Mouse (Mus musculus) MEL (cell line): Measurements from ENCODE around the gene Foxd1. TPM values are rescaled to one million over a fixed set of nuclear protein-coding genes. Genes with fewer than 3 reads are reported as not detected.

Source experiments
- DNase-seq: peaks from one replicate; pipeline ENCODE4 v3.0.0; 2011; ENCODE audit warnings: low read depth, low spot score
- H3K27ac ChIP-seq: 2 replicates; pipeline ENCODE4 v1.5.1; 2012; ENCODE audit warnings: low read depth, mild to moderate bottlenecking, control low read depth, low read length, moderate library complexity; ENCODE audit not compliant: control insufficient read depth
- H3K27me3 ChIP-seq, 2 experiments: fragments of 150-350 bp in 1 of 2; sonication (generic) in 1 of 2; 2 replicates each; pipeline ENCODE4 v1.6.1; 2012; ENCODE audit warnings: low read length in 2 of 2, mild to moderate bottlenecking in 2 of 2, improper control_type of control experiment in 1 of 2, moderate library complexity in 1 of 2; ENCODE audit not compliant: insufficient read depth in 2 of 2, control insufficient read depth in 1 of 2
- H3K36me3 ChIP-seq, 2 experiments: 2 replicates each; pipeline ENCODE4 v1.6.1; 2012 to 2014; ENCODE audit warnings: low read length in 2 of 2, improper control_type of control experiment in 1 of 2, inconsistent platforms in 1 of 2, mild to moderate bottlenecking in 1 of 2; ENCODE audit not compliant: insufficient read depth in 2 of 2, control insufficient read depth in 1 of 2
- H3K4me1 ChIP-seq, 2 experiments: fragments of 150-350 bp in 1 of 2; sonication (generic) in 1 of 2; 2 replicates each; pipeline ENCODE4 v1.6.1; 2012; ENCODE audit warnings: low read length in 2 of 2, improper control_type of control experiment in 1 of 2, mild to moderate bottlenecking in 1 of 2; ENCODE audit not compliant: insufficient read depth in 2 of 2, control insufficient read depth in 1 of 2
- H3K4me3 ChIP-seq, 2 experiments: fragments of 150-350 bp in 1 of 2; sonication (generic) in 1 of 2; 2 replicates each; pipeline ENCODE4 v1.5.1; 2012; ENCODE audit warnings: low read depth in 2 of 2, low read length in 2 of 2, mild to moderate bottlenecking in 2 of 2, moderate library complexity in 2 of 2, control low read depth in 1 of 2, improper control_type of control experiment in 1 of 2; ENCODE audit not compliant: control insufficient read depth in 1 of 2, insufficient read depth in 1 of 2
- H3K79me2 ChIP-seq: 2 replicates; pipeline ENCODE4 v1.6.1; 2012; ENCODE audit warnings: mild to moderate bottlenecking, low read length, moderate library complexity; ENCODE audit not compliant: control insufficient read depth, poor library complexity, insufficient read depth
- H3K9ac ChIP-seq: 2 replicates; pipeline ENCODE4 v1.6.1; 2012; ENCODE audit warnings: low read depth, mild to moderate bottlenecking, control low read depth, low read length, moderate library complexity; ENCODE audit not compliant: control insufficient read depth, poor library complexity, severe bottlenecking
- H3K9me3 ChIP-seq: fragments of 150-350 bp; sonication (generic); replicated peaks from 2 replicates; pipeline ENCODE4 v1.6.1; 2012; ENCODE audit warnings: mild to moderate bottlenecking, low read length, improper control_type of control experiment, moderate library complexity; ENCODE audit not compliant: insufficient read depth
- CHD1 ChIP-seq: IDR thresholded peaks from 2 replicates; pipeline ENCODE4 v1.6.1; 2012; ENCODE audit warnings: low read depth, mild to moderate bottlenecking, inconsistent platforms, low read length, improper control_type of control experiment
- CHD2 ChIP-seq: IDR thresholded peaks from 2 replicates; pipeline ENCODE4 v1.6.1; 2011; ENCODE audit warnings: low read length, improper control_type of control experiment
- CTCF ChIP-seq, 3 experiments: IDR thresholded peaks in 2 of 3; conservative IDR thresholded peaks in 1 of 3; 2 replicates each; pipeline ENCODE4 v1.5.1; 2011 to 2012; ENCODE audit warnings: low read length in 3 of 3, low read depth in 2 of 3, mild to moderate bottlenecking in 2 of 3, improper control_type of control experiment in 1 of 3, inconsistent platforms in 1 of 3, mixed read lengths in 1 of 3, moderate library complexity in 1 of 3; ENCODE audit not compliant: control insufficient read depth in 1 of 3, insufficient read depth in 1 of 3, poor library complexity in 1 of 3, severe bottlenecking in 1 of 3
- ELF1 ChIP-seq: IDR thresholded peaks from 2 replicates; pipeline ENCODE4 v1.6.1; 2014; ENCODE audit warnings: low read depth, mild to moderate bottlenecking, inconsistent platforms, low read length, improper control_type of control experiment, moderate library complexity
- EP300 ChIP-seq, 2 experiments: IDR thresholded peaks; 2 replicates each; pipeline ENCODE4 v1.6.1; 2011; ENCODE audit warnings: improper control_type of control experiment in 2 of 2, low read length in 2 of 2, low read depth in 1 of 2, mild to moderate bottlenecking in 1 of 2
- GABPA ChIP-seq: IDR thresholded peaks from 2 replicates; pipeline ENCODE4 v1.6.1; 2012; ENCODE audit warnings: low read depth, mild to moderate bottlenecking, inconsistent platforms, low read length, improper control_type of control experiment, moderate library complexity
- GATA1 ChIP-seq: IDR thresholded peaks from 2 replicates; pipeline ENCODE4 v1.6.1; 2011; ENCODE audit warnings: low read depth, low read length, improper control_type of control experiment
- HCFC1 ChIP-seq: IDR thresholded peaks from 2 replicates; pipeline ENCODE4 v1.6.1; 2012; ENCODE audit warnings: low read depth, mild to moderate bottlenecking, inconsistent platforms, low read length, improper control_type of control experiment, moderate library complexity
- KAT2A ChIP-seq: conservative IDR thresholded peaks from 2 replicates; pipeline ENCODE4 v1.6.1; 2012; ENCODE audit warnings: low read depth, low read length, improper control_type of control experiment, inconsistent platforms
- MAX ChIP-seq: IDR thresholded peaks from 2 replicates; pipeline ENCODE4 v1.6.1; 2011; ENCODE audit warnings: low read length, improper control_type of control experiment
- MAZ ChIP-seq: IDR thresholded peaks from 2 replicates; pipeline ENCODE4 v1.6.1; 2012; ENCODE audit warnings: low read depth, mild to moderate bottlenecking, inconsistent platforms, low read length, improper control_type of control experiment
- MEF2A ChIP-seq: IDR thresholded peaks from 2 replicates; pipeline ENCODE4 v1.6.1; 2014; ENCODE audit warnings: low read depth, mild to moderate bottlenecking, inconsistent platforms, low read length, improper control_type of control experiment; ENCODE audit not compliant: poor library complexity, insufficient replicate concordance, severe bottlenecking; ENCODE audit errors: extremely low read depth
- NRF1 ChIP-seq: IDR thresholded peaks from 2 replicates; pipeline ENCODE4 v1.6.1; 2014; ENCODE audit warnings: low read depth, mild to moderate bottlenecking, inconsistent platforms, low read length, improper control_type of control experiment, moderate library complexity; ENCODE audit not compliant: poor library complexity, insufficient read depth, severe bottlenecking
- POLR2A ChIP-seq, 2 experiments: IDR thresholded peaks; 2 replicates each; pipeline ENCODE4 v1.6.1; 2011 to 2012; ENCODE audit warnings: low read length in 2 of 2, mild to moderate bottlenecking in 2 of 2, control low read depth in 1 of 2, improper control_type of control experiment in 1 of 2, low read depth in 1 of 2, moderate library complexity in 1 of 2; ENCODE audit not compliant: control insufficient read depth in 1 of 2, insufficient read depth in 1 of 2, poor library complexity in 1 of 2
- POLR2AphosphoS2 ChIP-seq: IDR thresholded peaks from 2 replicates; pipeline ENCODE4 v1.6.1; 2011; ENCODE audit warnings: low read length, improper control_type of control experiment
- RAD21 ChIP-seq: IDR thresholded peaks from 2 replicates; pipeline ENCODE4 v1.6.1; 2011; ENCODE audit warnings: mild to moderate bottlenecking, low read depth, low read length, improper control_type of control experiment
- SMC3 ChIP-seq: IDR thresholded peaks from 2 replicates; pipeline ENCODE4 v1.6.1; 2011; ENCODE audit warnings: low read depth, low read length, improper control_type of control experiment
- TAL1 ChIP-seq: IDR thresholded peaks from 2 replicates; pipeline ENCODE4 v1.6.1; 2012; ENCODE audit warnings: mild to moderate bottlenecking, inconsistent platforms, low read length, moderate library complexity, mixed read lengths
- TBP ChIP-seq: IDR thresholded peaks from 2 replicates; pipeline ENCODE4 v1.8.0; 2011; ENCODE audit warnings: low read depth, low read length, improper control_type of control experiment
- UBTF ChIP-seq: IDR thresholded peaks from 2 replicates; pipeline ENCODE4 v1.6.1; 2012; ENCODE audit warnings: low read depth, mild to moderate bottlenecking, inconsistent platforms, low read length, improper control_type of control experiment, moderate library complexity, borderline replicate concordance; ENCODE audit not compliant: insufficient read depth
- USF1 ChIP-seq: IDR thresholded peaks from 2 replicates; pipeline ENCODE4 v1.6.1; 2014; ENCODE audit warnings: low read depth, mild to moderate bottlenecking, inconsistent platforms, low read length, improper control_type of control experiment, moderate library complexity
- ZC3H11A ChIP-seq: IDR thresholded peaks from 2 replicates; pipeline ENCODE4 v1.6.1; 2012; ENCODE audit warnings: low read depth, mild to moderate bottlenecking, inconsistent platforms, low read length, improper control_type of control experiment
- ZKSCAN1 ChIP-seq: IDR thresholded peaks from 2 replicates; pipeline ENCODE4 v1.6.1; 2012; ENCODE audit warnings: low read depth, mild to moderate bottlenecking, inconsistent platforms, low read length, improper control_type of control experiment, moderate library complexity
- polyA plus RNA-seq, 2 experiments: library from polyadenylated mRNA; stranded (reverse) in 1 of 2; unstranded in 1 of 2; fragments of >175 nt in 1 of 2; fragments of >200 nt in 1 of 2; gene quantifications; 2 replicates each; pipeline versions ENCODE4 v1.2.1 to v1.2.4; 2012; ENCODE audit warnings: low replicate concordance in 2 of 2, low read depth in 1 of 2; ENCODE audit not compliant: insufficient read length in 2 of 2, insufficient read depth in 1 of 2, missing spikeins in 1 of 2
- total RNA-seq: library from RNA; depleted of rRNA; stranded (reverse); fragments of 300-350 nt; gene quantifications from 2 replicates; pipeline ENCODE4 v1.2.3, GENCODE M21; 2012

Foxd1 gene
- total and polyA plus RNA-seq, 3 experiments: not detected

DNA sequence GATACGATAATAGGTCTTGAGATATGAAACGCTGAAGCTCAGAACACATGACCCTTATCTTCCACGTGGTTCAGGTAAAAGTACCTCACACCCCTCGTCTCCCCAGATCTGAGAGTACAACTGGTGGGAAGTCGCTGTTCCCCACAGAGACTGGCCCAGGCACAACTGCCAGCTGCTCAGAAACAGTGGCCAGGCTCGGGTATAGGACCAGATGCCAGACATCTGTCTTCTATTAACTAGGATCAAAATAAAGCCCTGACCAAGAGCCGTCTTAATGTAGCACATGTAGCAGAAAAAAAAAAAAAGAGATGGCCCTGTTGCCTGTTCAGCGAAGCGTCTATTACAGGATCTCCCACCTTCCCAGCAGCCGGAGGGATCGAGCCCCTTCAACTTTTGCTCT, 29.0 kb upstream of the Foxd1 start:
- H3K27ac ChIP-seq: no peak overlapping the region
- H3K4me1 ChIP-seq: no peaks in the 10 kb centered on the region
- TF ChIP-seq MEF2A (no peak), TAL1 (no peak), RAD21 (no peak), CHD2 (no peak), HCFC1 (no peak), NRF1 (no peak), ZKSCAN1 (no peak), SMC3 (no peak), POLR2AphosphoS2 (no peak), POLR2A (IDR thresholded peaks at IDR 0.05; ENCODE audit: control insufficient read depth in 1 of 2, insufficient read depth in 1 of 2, low read depth in 1 of 2, low read length in 2 of 2, poor library complexity in 1 of 2) (no peak), UBTF (no peak), CHD1 (no peak), USF1 (no peak), ELF1 (no peak), GATA1 (no peak), KAT2A (no peak), GABPA (no peak), MAX (no peak), EP300 (IDR thresholded peaks at IDR 0.05; ENCODE audit: low read depth in 1 of 2, low read length in 2 of 2) (no peak)
- H3K79me2 ChIP-seq: no peaks in the 10 kb centered on the region
- H3K27me3 ChIP-seq: no peaks in the 10 kb centered on the region
- no peak overlapping the region for H3K4me3 ChIP-seq
- H3K36me3 ChIP-seq: no peaks in the 10 kb centered on the region
- no peak for DNase-seq
- H3K9me3 ChIP-seq: no peaks in the 10 kb centered on the region
- H3K9ac ChIP-seq: no peak overlapping the region

- no peaks in the 10 kb centered on the region for H3K79me2 ChIP-seq
- TF ChIP-seq CTCF (IDR thresholded peaks at IDR 0.05 in 2 of 3, conservative IDR thresholded peaks at IDR 0.05 in 1 of 3; ENCODE audit: control insufficient read depth in 1 of 3, insufficient read depth in 1 of 3, low read depth in 2 of 3, low read length in 3 of 3, poor library complexity in 1 of 3, severe bottlenecking in 1 of 3) (peak; percentile 47 to 61 (median 55)), RAD21 (peak; percentile 49), TBP (no peak), MAZ (no peak), GABPA (no peak), SMC3 (peak; percentile 44), ZC3H11A (peak; percentile 23)
- H3K4me1 ChIP-seq: no peaks in the 10 kb centered on the region
- no peaks in the 10 kb centered on the region for H3K27me3 ChIP-seq
- H3K27ac ChIP-seq: no peak overlapping the region
- H3K36me3 ChIP-seq: no peaks in the 10 kb centered on the region
- no peak overlapping the region for H3K4me3 ChIP-seq
- peak; percentile 57 for DNase-seq
- no peaks in the 10 kb centered on the region for H3K9me3 ChIP-seq
- H3K9ac ChIP-seq: no peak overlapping the region
Measured at GRCm38 (mm10) chr13:98332106-98332505, 21.9 kb upstream of the Foxd1 start.
